Mouse (Mus musculus) cerebellum, postnatal 36 days (tissue): ENCODE measurements around the gene Drd4.
"Not testable (repeated sequence)": the region's sequence is repeated elsewhere in the genome, so short reads cannot be mapped to it uniquely, and the experiment has no call there.

Source experiments
- DNase-seq, 2 experiments: peaks; one replicate each; pipeline ENCODE4 v3.0.0; 2021 to 2022; ENCODE audit warnings: mixed read lengths in 2 of 2

Gene Drd4

DNA sequence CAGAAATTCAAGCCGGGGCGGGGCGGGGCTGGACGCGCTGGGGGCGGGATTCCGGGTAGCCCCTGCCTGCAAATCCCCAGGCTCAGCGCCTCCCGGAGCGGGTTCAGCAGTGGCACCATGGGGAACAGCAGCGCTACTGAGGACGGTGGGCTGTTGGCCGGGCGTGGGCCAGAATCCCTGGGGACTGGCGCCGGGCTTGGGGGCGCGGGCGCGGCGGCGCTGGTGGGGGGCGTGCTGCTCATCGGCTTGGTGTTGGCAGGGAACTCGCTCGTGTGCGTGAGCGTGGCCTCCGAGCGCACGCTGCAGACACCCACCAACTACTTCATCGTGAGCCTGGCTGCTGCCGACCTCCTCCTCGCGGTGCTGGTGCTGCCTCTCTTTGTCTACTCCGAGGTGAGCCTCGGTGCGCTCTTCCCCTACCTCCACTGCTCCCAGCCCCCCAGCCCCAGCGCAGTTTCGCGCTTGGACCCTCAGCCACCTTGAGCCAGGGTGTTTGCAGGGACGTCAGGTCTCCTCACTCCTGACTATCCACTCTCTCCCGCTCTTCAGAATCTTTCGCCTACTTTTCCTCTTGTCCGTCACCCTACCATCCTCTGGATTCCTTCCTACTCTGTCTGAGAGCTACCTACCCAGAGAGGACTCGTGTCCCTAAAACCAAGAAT lies at the start of gene Drd4:
TSS of gene Drd4 (plus strand) at position 86 of the 662 bp plus-strand sequence.
- DNase-seq: no peak

DNA sequence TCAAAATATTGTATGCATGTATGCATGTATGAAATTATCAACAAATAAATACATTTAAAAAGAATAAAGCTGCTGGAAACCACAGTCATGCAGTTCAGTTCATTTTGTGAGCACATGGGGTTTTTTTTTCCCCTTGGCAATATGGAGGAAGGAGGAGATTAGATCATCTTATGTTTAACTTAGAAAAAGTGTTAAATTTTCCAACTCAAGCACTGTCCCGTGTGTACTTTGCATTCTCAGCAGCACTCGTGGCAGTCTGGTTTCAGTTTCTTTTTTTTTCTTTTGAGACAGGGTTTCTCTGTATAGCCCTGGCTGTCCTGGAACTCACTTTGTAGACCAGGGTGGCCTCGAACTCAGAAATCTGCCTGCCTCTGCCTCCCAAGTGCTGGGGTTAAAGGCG lies 41.3 kb upstream of the Drd4 start:
- DNase-seq: not testable (repeated sequence)

DNA sequence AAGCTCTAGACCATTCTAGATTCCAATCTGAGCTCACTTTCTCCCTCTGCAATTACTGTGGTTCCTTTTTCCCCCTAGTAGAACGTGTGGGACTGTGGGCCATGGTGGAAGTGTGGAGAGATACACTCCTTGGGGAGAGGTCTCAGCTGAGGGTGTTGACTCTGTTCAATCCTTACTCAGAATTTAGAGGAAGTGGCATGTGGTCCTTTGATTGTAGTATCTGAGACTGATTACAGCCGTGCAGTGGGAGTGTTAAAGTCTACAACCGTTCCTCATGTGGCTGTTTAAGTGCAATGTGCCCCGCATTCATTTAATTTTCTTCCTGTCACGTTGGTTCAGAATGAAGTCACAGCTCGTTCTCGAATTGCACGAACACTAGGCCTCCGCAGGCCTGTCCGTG lies 35.6 kb upstream of the Drd4 start:
- DNase-seq: no peak

DNA sequence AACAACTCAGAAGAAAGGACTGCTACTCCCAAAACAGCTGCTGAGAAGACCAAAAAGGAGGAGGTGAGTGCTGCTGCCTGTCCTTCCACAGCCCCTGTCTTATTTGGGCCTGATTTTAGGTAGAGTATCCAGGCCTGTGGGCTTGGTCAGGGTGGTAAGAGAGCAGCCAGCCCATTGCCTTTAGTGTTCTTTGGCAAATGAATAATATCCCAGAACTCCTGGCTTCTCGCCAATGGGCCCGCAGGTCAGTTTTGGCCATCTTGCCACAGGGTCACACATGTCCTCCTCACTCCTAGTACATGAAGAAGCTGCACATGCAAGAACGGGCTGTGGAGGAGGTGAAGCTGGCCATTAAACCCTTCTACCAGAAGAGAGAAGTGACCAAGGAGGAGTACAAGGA lies 30.3 kb upstream of the Drd4 start:
- DNase-seq: no peak

DNA sequence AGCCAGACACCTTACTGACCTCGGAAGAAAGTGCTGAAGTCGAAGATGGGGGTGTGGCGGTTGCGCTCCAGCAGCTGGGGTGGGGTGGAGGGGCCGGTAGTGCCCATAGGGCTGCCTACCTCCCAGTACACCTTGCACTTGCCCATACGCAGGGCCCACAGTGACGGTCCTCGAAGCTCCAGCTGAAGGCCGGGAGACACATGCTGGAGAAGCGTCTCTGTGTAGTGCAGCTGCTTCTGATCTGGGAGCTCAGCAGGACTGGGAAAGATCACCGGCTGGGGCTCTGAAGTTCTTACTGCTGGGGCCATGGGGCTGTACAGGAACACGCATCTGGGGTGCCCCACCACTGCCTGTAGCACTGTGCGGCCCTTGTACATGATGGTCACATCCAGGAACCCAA lies 28.2 kb upstream of the Drd4 start:
- DNase-seq: no peak

GRCm38 (mm10) chr7:141264041-141264700 lies 27.6 kb upstream of the Drd4 start:
- DNase-seq: no peak

DNA sequence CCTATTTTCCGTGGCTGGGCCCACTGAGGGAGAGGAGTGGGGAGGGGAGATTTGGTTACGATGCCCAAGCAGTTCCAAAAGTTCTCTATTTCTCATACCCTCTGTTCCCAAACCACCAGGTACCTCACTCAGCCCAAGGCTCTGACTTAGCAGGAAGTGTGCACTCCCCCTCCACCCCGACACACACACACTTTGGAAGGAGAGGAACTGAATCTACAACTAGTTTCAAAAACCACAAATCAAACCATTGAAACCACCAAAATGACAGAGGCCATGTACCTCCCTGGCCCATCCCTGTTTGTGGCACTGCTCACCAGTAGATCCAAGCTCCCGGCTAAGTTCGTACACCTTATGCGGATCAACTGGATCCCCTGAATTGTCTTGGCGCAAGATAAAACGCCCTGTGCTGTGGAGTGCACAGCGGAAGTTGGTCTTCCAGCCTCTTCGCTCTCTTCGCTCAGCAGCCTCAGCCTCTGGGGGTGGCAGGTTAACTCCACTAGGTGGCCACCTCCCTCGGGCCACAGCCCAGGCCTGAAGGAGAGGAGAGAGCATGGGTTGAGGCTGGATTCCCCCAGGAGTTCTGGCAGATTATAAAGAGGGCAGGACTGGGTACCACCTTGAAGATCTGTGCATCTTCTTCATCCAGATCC lies 26.9 kb upstream of the Drd4 start:
- DNase-seq: no peak

DNA sequence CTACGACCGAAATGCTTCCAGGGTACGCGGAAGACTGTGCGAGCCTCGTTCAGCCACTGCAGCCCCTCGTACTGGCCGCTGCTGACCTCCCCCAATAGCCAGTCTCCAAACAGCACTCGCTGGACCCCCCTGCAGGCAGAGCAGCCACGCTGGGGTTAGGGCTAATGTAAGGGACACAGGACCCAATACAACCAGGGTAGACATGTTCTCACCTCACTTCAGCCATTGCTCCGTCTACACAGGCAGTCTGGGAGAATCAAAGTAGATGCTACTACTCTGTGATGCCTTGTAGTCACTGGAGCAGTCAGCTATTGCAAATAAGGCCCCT lies 26.4 kb upstream of the Drd4 start:
- DNase-seq: no peak

DNA sequence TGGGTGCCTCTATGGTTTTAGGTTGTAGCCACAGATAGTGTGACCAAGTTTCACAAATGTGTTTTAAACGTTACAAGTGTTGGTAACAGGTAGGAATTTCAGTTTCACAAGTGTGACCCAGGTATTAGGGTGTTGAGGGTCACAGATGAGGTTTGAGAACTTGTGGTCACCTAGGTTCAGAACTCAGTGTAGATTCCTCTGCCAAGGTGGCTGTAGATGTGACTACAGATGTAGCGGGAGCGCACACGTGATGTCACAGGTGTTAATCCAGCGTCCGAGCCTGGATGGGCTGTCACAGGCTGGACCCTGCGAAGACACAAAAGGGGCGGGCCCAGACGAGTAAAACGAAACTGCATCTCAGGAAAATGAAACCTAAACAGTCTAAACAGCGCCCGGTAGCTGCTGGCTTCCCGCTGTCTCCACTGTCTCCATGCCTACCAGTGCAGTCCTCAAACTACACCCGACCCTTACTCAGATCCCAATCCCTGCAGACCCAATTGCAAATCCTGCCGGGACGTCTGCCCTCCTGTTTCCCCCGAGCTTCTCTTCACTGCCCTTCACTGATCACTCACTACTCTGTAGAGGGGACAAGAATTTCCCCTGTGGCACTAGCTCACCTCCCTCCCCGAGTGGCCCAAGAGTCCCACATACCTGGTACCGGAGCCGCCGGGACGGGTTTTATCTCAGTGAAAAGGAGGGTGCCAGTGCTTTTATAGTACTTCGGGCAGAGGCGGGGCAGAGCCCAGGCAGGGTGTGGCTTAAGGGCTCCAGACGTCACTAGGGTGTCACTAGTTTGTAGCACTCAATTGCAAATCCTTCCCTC lies 25.9 kb upstream of the Drd4 start, which contains the start of gene Irf7:
TSS of gene Irf7 (minus strand) at position 743 of the 823 bp plus-strand sequence.
- DNase-seq: no peak

DNA sequence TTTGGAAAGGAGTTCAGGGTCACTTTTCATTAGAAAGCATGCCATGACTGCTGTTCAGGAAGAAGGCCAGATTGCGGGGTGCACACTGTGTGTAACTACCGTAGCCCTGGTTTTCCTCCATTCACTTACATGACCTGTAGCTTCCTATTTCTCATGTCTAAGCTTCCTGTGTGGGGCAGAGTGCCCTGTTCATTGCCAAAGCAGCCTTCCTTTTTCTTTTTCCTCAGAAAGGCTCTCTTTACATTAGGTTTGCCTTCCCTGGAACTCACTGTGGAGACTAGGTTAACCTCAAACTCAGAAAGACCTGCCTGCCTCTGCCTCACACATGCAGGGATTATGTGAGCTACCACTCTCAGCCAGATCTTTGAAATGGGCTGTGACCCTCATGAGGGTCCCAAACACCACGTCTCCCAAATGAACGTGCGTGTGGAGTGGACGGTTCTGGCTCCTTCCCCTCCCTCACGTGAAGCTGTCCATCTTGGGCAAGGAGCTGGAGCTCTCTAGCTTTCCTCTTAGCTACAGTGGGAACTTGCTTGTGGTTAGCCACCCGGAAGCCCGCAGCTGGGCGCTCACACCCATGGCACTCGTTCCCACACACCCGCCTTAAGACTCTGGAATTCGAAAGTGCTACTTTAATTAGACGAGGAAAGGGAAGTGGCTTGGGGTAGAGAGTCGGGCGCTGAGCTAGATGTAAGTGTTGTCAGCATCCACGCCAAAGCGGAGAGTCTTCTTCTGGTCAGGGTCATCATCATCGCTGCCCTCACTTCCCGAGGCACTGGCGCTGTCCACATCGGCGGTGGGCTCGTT lies 23.1 kb upstream of the Drd4 start:
- DNase-seq: no peak

GRCm38 (mm10) chr7:141269273-141269545 lies 22.6 kb upstream of the Drd4 start:
- DNase-seq: no peak

DNA sequence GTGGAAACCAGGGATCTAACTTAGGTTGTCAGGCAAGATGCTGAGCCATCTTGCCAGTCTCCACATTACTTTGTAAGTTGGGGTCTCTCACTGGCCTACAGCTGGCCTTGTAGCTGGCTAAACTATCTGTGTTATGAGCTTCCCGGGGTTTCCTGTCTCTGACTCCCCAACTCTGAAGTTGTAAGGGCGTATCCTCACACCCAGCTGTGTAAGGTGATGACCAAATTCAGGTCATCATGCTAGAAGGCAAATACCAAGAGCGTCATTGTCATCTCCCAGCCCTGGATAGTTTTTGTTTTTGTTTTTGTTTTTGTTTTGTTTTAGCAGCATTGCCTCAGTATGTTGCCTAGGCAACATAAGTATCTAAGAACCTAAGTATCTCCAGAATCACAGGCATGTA lies 21.2 kb upstream of the Drd4 start:
- no peak for DNase-seq

DNA sequence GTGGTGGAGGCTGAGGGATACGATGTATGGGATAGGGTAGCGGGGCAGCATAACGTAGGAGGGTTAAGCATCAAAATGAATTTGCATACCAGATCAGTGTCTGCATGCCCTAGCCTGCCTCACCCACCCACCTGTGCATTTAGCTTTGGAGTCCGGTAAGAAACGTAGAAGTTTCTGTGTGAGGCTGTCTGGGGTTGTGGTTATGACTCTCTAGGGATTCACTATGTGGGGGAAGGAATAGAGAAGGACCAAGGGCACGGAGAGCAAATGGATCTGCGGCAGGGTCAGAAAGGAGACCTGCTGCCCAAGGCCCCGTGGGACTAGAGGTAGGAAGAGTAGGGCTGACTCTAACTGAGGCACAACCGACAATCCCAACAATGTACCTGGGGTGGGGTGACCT lies 16.4 kb upstream of the Drd4 start:
- DNase-seq: no peak

GRCm38 (mm10) chr7:141276546-141276945 lies 15.3 kb upstream of the Drd4 start, which contains the start of gene Cdhr5:
Gene Cdhr5 (minus strand): TSS chr7:141276786.
- no peak for DNase-seq

DNA sequence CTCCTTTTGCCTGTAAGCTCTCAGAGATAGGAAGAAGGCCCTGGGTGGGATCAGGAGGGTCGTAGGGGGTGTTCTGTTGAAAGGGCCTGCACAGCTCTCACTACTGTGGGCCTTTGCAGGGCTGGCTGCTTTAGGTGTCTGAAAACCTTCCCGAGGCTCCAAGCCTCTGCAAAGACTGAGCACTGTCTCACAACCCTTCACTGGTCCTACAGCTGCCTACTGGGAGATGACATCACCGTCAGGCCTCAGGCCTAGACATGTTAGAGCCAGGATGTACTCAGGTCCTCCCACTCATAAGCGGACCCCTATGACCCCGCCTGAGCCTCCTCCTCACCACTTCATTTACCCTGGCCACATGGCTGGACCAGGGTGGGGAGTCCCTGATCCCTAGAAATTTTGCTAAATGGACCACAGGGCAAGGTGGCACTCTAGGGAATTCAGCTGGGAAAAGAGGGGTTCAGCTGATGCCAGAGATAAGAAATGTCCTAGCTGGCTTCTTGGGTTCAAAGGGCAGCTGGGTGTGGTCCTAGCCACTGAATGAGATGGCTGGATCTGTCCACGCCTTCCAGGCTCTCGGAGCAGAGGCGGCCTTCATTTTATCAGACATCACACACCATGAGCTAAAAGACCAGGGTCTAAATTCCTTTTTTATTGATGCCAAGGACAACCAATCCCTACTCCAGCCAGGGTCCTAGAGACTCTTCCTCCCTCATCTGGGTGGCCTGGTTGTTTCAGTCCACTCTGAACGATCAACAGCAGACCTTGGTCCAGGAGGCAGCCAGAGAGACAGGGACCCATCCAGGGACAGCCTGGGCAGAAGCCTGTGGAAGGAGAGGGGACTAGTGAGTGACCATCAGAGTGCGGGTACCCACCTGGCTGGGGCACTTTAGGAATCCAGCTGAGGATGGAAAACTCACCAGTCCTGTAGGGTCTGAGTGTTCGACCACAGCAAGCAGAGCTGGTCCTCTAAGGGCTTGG lies 13.8 kb upstream of the Drd4 start:
- no peak for DNase-seq

DNA sequence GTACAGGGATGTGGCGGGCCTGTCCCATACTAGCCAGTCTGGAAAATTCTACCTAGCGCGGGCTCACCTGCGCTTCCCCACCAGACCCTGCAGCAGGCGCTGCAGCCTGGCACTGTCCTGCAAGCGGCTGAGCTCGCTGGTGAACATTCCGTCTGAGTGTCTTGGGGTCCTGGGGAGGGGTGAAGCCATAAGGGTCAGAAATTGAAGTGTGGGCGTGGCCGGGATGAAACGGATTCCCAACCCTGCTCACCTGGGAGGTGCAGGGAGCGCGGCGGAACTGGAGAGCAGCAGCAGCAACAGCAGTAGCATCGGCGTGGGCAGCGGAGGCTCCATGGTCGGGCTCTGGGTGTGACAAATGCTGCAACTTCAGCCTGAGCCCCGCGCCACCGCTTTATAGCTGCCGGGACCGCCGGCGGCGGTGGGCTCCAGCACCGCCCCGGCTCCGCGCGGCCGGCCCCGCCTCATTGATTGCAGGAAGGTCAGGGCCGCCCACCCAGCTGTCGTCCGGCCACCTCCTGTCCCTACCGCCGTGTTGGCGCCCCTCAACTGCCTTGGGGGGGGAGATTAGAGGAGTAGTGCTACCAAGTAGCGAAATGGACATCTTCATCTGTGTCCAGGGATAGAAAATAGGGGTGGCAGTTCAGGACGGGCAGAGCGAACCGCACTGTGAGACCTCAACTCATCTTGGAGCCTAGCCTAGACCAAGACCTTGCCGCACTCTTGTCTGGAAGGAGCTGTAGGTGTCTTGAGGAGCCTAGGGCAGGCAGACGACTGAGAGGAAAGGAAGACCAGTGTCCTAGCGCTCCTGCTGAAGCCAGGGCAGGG lies 12.8 kb upstream of the Drd4 start, which contains the start of gene Sct:
TSS of gene Sct (minus strand) at position 368 of the 825 bp plus-strand sequence.
- peak; percentile 63 to 67 for DNase-seq

- no peak for DNase-seq
These were observed 10.4 kb upstream of the Drd4 start for GRCm38 (mm10) chr7:141281442-141281841.

DNA sequence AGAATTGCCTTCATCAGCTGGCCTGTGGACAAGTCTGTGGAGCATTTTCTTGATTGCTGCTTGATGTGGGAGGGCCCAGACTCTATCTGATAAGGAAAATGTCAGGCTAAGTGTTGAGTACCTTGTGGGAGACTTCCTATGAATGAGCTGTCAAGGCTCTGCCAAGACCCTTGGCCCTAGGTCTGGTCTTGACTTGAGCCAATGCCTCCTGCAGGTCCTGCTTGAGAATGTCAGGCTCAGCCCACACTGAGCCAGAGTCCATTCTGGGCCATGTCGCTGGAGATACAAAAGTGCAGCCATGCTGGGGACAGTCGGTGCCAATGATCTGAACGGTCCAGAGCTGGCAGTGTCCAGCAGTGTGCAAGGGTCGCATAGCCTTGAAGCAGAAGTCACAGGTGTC lies 9.1 kb upstream of the Drd4 start:
- DNase-seq: no peak

GRCm38 (mm10) chr7:141288042-141288441 lies 3.8 kb upstream of the Drd4 start:
- no peak for DNase-seq
